Mouse (Mus musculus) heart, postnatal 14 days (tissue): ENCODE data around the gene Prdx5. TPM values are rescaled to one million over a fixed set of nuclear protein-coding genes. Genes with fewer than 3 reads are reported as not detected.

Experiments
- DNase-seq, 2 experiments: peaks; one replicate each; pipeline ENCODE4 v3.0.0; 2021 to 2022
- intact Hi-C: fragments of 180-260 bp; cut with DNase I; formaldehyde crosslinking; loops from one replicate; pipeline ENCODE4 v1.15.1; 2025
- total RNA-seq, 2 experiments: library from RNA; stranded (reverse); gene quantifications; 2 replicates each; pipeline ENCODE4 v1.2.3; 2021

Gene Prdx5
- total RNA-seq, 2 experiments from 2014 or later: 595 to 603 TPM

- intact Hi-C loops: loop anchor here (2.0 kb wide), 1 partner anchor 15 kb away; the partner anchor contains the start of gene Catsperz
- no peak for DNase-seq
Observed at GRCm38 (mm10) chr19:6939106-6940002, 29.4 kb upstream of the Prdx5 start.

DNA sequence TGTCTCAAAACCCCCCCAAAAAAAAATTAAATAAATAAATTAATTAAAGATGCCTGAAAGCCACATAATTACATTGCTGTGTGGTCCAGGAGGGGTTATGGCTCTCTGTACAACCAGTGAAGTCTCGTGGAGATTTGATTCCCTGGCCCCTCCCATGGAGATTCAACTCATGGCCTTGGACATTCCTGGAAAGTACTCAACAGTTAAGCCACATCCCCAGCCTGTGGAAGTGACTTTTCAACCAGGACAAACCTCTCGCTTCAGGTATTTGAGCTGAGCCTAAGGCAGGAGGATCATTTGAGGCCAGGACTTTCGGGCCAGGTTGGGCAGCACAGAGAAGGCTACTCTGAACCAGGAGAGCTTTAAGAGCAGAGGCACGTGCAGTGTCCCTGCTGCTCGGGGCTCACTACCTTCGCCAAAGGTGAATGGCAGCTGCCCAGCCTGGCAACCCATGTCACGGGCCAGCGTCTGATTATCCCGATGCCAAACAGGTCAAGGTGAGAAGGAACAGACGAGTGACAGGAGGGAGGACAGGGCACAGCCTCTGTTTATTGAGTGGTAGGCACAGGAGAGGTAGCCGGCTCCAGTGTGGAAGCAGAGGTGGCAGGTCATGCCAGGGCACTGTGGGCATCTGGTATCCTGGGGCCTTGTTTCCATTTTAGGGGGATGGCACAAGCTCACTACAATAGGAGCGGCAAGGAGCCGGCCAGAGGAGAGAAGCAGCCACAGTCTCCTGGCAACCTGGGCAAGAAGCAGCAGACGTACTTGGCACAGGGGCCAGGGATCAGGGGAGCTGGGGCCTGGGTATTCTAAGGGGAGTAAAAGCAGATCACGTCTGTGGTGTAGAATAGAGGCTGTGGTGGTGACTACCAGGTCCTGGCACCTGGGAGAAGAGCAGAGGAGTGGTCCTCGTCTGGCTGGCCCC, 27.9 kb upstream of the Prdx5 start:
- DNase-seq: peak in 1 of 2 experiments; percentile 42
- intact Hi-C loops: no loop called here

- no peak for DNase-seq
- intact Hi-C loops: no loop called here
Observed at GRCm38 (mm10) chr19:6936299-6936698, 26.4 kb upstream of the Prdx5 start.

GRCm38 (mm10) chr19:6934195-6934977, 24.5 kb upstream of the Prdx5 start, which contains the start of gene Kcnk4:
Gene Kcnk4, minus strand, starts transcription at chr19:6934515.
- no peak for DNase-seq
- intact Hi-C loops: no loop called here

- peak in 1 of 2 experiments; percentile 46 for DNase-seq
- intact Hi-C loops: no loop called here
Observed at GRCm38 (mm10) chr19:6933436-6934194, 23.7 kb upstream of the Prdx5 start.

- intact Hi-C loops: no loop called here
- DNase-seq: no peak
Observed at GRCm38 (mm10) chr19:6933102-6933435, 23.2 kb upstream of the Prdx5 start.

DNA sequence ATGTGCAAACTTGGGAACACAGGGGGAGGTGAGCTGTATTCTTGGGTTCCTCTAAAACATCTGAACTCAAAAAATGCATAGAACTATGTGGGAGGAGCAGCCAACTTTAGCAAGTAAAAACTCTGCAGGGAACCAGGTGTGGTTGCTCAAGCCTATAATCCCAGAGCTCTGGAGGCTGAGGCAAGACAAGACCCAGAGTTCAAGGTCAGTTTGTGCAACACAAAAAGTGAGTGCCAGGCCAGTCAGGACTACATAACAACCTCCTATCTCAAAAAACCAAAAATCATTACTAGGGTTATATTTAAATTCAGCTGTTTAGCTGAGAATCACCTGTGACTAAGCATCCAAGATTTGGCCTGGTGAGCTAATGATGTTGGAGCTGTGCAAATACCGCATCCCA, 22.1 kb upstream of the Prdx5 start:
- no peak for DNase-seq
- intact Hi-C loops: no loop called here

- intact Hi-C loops: no loop called here
Observed at GRCm38 (mm10) chr19:6931002-6931401, 21.1 kb upstream of the Prdx5 start.

GRCm38 (mm10) chr19:6928080-6928479, 18.2 kb upstream of the Prdx5 start:
- intact Hi-C loops: no loop called here

More at GRCm38 (mm10) chr19:6931002-6931401, 21.1 kb upstream of the Prdx5 start:
- DNase-seq: no peak

GRCm38 (mm10) chr19:6926559-6927255, 16.8 kb upstream of the Prdx5 start:
- intact Hi-C loops: no loop called here
- no peak for DNase-seq

More at GRCm38 (mm10) chr19:6928080-6928479, 18.2 kb upstream of the Prdx5 start:
- DNase-seq: no peak

- intact Hi-C loops: loop anchor here (2.0 kb wide), 2 partner anchors 15 to 95 kb away; partner anchors contain the start of gene Bad
- DNase-seq: no peak
Observed at GRCm38 (mm10) chr19:6925611-6926329, 15.9 kb upstream of the Prdx5 start.

DNA sequence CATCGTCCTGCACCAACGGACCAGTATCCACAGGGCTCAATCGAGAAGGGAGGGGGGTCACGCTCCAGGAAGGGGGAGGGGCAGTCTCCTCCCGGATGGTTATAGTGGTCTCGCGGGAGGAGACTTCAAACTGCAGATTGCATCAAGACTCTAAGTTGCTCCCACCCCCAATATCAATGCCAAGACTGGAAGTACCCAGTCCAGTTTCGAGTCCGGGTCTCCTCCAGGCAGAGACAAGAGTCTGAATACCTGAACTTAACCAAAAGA, 15.3 kb upstream of the Prdx5 start, which contains the start of gene Catsperz:
Gene Catsperz, minus strand, starts transcription at position 74 of the 267 bp plus-strand sequence.
- intact Hi-C loops: loop anchor here (2.0 kb wide), 2 partner anchors 16 to 96 kb away; partner anchors contain the start of gene Bad
- no peak for DNase-seq

- DNase-seq: peak; percentile 89 to 93
- intact Hi-C loops: loop anchor here (1.0 to 2.0 kb wide), 3 partner anchors 16 to 96 kb away; partner anchors contain the start of gene Bad
Observed at GRCm38 (mm10) chr19:6924461-6925306, 14.8 kb upstream of the Prdx5 start.

GRCm38 (mm10) chr19:6922901-6923735, 13.2 kb upstream of the Prdx5 start:
- intact Hi-C loops: loop anchor here (2.0 kb wide), 1 partner anchor 56 kb away; no protein-coding TSS in a partner anchor
- no peak for DNase-seq

DNA sequence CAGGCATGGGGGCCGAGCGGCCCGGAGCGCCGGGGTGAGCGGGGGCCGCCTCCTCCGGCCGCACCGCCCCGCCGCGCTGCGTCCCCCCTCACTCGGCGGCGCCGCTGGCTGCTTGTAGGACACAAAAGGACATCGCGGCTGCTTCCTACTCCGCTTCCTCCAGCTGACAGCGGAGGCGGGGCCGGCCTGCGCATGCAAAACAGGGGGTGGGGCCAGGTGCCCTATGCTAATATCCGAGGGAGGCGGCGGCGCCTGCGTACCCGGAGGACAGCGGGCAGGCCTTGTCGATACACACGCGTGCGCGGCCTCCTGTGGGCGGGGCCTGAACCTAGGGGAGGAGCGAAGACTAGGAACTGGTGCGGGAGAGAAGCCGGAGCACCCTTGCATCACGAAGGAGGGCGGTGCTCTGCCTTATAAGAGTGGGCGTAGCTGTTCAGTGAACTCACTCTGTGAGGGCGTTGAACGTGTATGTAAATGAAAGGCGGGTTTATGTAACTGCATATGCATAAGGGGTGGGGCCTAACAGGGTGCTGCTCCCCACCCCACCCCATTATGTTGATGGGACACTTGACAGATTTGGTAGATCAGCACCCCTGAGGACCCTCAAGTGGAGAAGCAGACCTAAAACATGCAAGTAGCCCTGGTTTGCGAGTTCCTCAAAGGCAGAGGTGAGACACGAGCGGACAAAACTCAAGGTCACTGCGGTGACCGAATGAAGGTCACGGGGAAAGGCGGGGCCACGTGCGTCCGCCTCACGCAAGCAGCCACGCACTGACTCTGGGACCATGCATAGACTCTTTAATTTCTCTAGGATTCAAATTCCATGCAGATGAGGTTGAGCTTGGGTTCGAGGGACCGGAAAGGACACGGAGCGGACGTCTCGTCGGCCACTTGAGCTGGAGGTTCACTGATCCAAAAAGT, 12.0 kb upstream of the Prdx5 start, which contains the start of gene Esrra:
Gene Esrra, minus strand, starts transcription at position 167 of the 921 bp plus-strand sequence.
- peak; percentile 100 for DNase-seq
- intact Hi-C loops: loop anchor here (2.0 kb wide), 1 partner anchor 57 kb away; no protein-coding TSS in a partner anchor
